Mouse (Mus musculus) heart, postnatal 0 days (tissue): ENCODE measurements around the gene Rora.

Source experiments
- CTCF ChIP-seq: IDR thresholded peaks from 2 replicates; pipeline ENCODE4 v1.5.1; 2016; ENCODE audit warnings: antibody characterized with exemption, control low read depth, low read depth
- EP300 ChIP-seq: IDR thresholded peaks from 2 replicates; pipeline ENCODE4 v1.6.1; 2016; ENCODE audit warnings: antibody characterized with exemption, low read depth

DNA sequence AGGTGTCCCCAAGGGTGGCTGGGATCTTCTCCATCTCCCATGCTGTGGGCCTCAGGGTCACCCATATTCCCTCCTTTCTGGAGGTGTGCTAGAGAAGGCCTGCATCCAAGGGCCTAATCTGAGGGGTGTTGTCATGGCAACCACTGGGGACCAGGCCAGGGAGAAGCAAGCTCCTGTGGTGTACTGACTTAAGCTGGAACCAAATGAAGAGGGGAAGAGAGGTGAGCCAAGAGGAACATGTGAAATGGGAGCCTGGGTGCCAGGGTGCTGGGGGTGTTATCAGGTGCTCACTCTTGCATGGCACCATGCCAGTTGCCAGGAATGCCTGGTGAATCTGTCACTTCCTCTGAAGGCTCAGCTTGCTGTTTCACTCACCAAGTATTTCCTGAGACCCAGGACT is 166.9 kb downstream of the Rora start:
- TF ChIP-seq CTCF = no peak
- TF ChIP-seq EP300 = no peak
